In genomic region chr11:4731781-4732180, GRCm38 (mm10) we compare ENCODE assay signal across 17 mouse cellular contexts. TPM values are rescaled to one million over a fixed set of nuclear protein-coding genes. Genes with fewer than 3 reads are reported as not detected.
"Had no signal": no experiment of that assay in that cellular context is flagged by ENCODE, and none has a peak within 500 bp of the region (broad histone marks: within the 10 kb centered on the region; RNA-seq: fewer than 3 reads in every experiment).

No protein-coding gene starts in this region.

- H3K27me3 ChIP-seq: limb, embryonic 12.5 days; liver, embryonic 13.5 days; lung, embryonic 15.5 days; stomach, embryonic 15.5 days had no signal

- H3K4me3 ChIP-seq: limb, embryonic 12.5 days; liver, embryonic 13.5 days; lung, embryonic 15.5 days; megakaryocyte, embryonic 14.5 days; midbrain, embryonic 12.5 days; stomach, embryonic 15.5 days had no signal

- H3K4me2 ChIP-seq: limb, embryonic 12.5 days; liver, embryonic 13.5 days; lung, embryonic 15.5 days; midbrain, embryonic 12.5 days; stomach, embryonic 15.5 days had no signal

- DNase-seq: kidney, postnatal 36 days; layer of hippocampus, adult 9-11 months; liver; liver, embryonic 13.5 days; liver, postnatal 0 days; lung, postnatal 14 days; right cerebral cortex, postnatal 4 days; spleen, adult 18-20 months; thymus, adult 2 months; thymus, postnatal 25 days had no signal

- H3K4me1 ChIP-seq: liver, embryonic 13.5 days had no signal

- H3K27ac ChIP-seq: kidney, postnatal 0 days; limb, embryonic 12.5 days; liver, embryonic 13.5 days; lung, embryonic 15.5 days; macrophage; midbrain, embryonic 12.5 days; stomach, embryonic 15.5 days had no signal

- H3K9ac ChIP-seq: limb, embryonic 12.5 days; liver, embryonic 13.5 days; liver, postnatal 0 days; lung, embryonic 15.5 days; midbrain, embryonic 12.5 days; stomach, embryonic 15.5 days had no signal

- ATAC-seq: liver, postnatal 0 days had no signal

- H3K9me3 ChIP-seq: limb, embryonic 12.5 days; liver, embryonic 13.5 days; lung, embryonic 15.5 days; megakaryocyte, embryonic 14.5 days; midbrain, embryonic 12.5 days; stomach, embryonic 15.5 days had no signal

- H3K36me3 ChIP-seq: liver, embryonic 13.5 days; lung, embryonic 15.5 days had no signal

RNA-seq across cellular contexts. Expression of gene Cabp7, which starts 14.8 kb away (rescaled TPM):
- polyA plus RNA-seq: liver, embryonic 13.5 days; lung, embryonic 15.5 days had no signal
